Mouse (Mus musculus): ENCODE measurements around the gene Olfml2b.

Olfml2b gene

DNA sequence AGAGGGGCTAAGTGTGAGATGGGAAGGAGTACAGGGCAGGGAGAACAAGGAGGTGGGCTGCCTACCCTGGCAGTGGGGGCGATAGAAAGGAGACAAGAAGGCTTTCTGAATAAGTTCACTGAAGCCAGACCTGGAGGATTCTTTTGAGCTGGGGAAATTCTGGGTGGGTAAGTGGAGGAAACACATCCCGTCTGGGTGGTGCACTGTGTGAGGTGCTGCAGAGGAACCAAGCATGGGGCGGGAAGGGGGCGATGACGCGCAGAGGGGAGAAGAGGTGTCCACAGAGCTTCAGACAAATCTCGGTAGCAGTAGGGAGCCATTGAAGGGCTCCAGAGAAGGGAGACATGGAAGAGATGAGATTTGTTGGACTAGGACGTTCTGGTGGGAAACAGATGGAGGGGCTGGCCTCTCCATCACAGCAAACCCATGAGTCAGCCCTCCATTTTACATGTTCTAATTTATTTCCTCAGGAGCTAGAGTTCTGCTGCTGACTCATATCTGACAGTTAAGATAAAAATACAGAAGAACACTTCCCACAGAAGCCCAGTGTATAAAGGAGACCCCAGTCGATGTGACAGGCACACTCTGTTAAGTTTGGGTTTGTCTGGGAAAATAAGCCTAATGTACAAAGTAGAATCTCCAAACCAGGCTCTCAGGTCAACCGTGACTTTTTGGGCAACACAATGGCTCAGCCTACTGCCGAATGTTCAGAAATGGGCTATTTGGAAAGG is 87.7 kb downstream of the Olfml2b start:
- no peak for DNase-seq (ENCODE audit: low spot score in 2 of 2)
